Mouse (Mus musculus) frontal cortex, postnatal 36 days (tissue): ENCODE measurements around the gene Pagr1a.

Source experiments
- DNase-seq, 2 experiments: peaks; one replicate each; pipeline ENCODE4 v3.0.0; 2022; ENCODE audit warnings: low spot score in 2 of 2

Gene Pagr1a

DNA sequence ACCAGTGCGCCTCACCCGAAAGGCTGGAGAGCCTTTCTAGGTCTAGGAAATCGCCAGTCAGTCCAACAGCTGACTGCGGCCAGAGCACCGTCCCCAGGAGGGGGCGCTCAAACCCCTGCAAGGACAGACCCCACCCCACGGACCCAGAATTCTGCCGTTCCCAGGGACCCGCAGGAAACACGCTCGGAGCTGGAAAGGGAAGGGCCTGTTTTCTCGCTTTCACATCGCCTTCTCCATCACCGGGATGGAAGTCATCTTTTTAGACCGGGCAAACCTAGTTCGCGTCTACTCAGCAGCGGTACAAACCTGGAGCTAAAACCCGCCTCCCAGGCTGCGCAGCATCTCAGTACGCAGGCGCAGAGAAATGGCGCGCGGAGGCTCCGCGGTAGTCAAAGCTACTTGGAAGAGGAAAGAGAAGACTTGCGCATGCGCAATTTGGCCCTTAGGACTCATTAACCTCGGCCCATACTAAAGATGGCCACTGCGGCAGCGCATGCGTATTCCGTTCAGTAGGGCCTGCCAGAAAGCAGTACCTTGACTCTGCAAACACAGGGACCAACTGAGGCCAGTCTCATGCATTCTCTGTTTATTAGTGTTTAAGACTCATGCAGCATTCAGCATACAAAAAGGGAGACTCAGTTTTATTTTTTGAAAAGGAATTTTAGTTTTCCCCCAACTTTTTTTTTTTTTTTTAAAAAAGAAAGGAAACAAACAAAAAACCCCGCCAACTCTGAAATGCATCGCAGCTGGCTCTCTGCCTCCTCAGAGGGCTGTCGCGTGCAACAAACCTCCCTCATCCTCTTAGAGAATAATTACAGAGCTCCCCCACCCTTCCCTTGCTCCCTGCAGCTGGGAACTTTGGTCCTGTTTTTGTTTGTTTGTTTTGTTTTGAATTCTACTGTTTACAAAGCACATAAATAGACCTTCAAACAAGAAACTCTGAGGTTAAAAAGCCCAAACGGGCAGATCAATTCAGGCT lies at the start of gene Pagr1a:
Pagr1a (minus strand) TSS at position 382 of the 979 bp plus-strand sequence.
- peak; percentile 98 for DNase-seq

DNA sequence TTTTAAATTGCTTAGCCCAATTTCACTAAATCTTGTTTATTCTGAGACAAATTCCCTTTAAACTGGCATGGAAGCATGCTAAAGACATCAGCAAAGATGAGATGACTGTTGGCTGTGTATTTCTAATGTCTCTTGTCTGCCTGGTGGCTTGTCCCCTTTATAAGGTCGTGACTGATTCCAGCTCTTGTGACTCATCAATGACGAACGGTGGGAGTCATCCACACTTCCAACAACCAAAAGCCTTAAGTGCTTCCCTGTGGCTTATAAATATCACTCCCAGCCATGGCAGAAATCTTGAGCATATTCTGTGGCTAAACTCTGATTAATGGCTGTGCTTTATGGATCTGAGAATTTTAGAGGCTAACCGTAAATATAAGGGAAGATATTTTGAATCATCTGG lies 49.2 kb upstream of the Pagr1a start:
- DNase-seq = no peak

DNA sequence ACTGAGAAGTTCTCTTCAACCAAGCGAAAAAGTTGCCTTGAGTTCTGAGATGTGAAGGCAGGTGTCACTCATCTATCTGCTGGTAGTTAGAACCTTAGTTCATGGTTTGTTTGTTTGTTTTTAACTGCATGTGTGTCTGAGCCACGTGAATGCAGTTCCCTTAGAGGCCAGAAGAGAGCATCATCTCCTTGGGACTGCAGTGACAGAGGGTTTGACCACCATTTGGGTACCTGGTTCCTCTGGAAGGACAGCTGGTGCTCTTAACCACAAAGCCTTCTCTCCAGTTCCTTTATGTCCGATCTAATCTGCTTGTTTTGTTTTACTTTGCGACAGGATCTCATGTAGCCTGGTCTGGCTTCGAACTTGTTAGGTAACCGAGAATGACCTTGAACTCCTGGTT lies 48.4 kb upstream of the Pagr1a start:
- no peak for DNase-seq

DNA sequence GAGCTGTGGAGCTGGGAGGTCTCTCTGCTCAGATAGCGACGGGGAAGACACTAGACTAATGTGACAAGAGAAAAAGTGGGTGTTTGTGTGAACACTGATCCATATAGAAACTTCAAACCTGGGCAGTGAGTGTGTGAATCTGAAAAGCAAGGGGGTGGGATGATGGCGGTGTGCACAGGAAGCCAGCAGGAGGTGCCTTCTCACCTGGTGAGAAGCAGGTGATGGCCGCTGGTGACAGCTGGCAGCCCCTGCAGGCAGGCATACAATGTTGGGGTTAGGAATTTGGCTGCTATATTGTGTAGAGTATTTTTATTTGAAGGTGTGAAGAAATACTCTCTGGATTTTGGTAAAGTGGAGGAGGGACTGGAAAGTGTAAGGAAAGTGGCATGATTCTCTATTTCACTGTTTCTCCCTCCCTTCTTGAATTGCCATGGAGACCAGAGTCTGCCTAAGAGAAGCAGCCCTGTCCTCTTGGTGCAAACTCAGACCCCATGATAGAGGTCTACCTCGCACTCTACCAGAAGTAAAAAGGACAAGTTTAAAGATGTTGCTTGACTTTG lies 38.0 kb upstream of the Pagr1a start:
- peak; percentile 17 to 29 for DNase-seq

DNA sequence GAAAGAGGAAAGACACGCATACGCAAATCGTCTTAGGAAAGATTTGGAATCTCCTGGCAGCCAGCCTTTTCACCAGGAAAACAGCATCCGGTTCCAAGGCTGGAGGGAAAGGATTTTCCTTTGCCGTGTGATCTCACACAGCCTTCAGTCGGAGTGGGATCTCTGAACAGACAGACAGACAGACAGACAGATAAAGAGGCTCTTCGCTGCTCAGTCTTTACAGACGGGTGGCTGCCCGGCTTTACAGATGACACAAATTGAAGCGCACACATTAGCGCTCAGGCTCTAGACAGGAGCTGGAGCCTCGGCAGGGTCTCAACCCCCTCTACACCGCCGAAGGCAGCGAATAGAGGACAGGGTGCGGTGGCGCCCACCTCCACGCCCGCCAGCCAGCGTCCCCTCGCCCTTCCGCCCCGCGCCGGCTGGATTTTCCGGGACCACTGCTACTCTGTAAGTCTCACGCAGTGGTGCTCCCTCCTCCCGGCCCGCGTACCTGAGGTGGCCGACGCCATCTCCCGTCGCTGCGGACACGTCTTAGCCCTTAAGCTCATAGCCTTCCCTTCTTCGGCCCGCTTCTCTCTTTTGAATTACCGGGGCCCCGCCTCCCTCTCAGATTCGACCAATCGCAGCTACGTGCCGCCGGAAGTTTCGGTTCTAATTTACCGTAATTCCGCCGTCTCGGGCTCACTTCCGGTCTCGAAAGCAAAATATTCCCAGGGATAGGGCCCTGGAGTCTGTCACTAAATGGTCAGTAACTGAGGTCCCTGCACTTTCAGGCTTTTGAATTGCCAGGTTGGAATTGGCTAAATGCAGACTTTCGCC lies 24.9 kb upstream of the Pagr1a start, which contains the start of gene Kif22:
Kif22 (minus strand) TSS at position 621 of the 822 bp plus-strand sequence.
- DNase-seq = peak; percentile 87 to 91

DNA sequence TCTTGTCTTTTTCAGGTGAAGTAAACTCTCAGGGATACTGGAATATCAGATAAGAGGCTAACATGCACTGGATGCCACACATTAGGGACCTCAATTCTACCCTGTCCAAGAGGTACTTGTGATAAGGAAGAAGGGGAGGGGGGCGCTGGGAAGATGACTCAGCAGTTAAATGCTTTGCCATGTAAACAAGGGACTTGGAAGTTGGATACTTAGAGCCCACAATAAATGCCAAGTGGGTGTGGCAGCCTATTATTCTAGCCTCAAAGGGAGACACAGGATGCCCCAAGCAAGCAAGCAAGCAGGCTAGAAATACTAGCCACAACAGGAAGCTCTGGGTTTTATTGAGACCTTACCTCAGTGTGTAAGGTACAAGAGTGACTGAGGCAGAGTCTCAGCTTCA lies 14.1 kb upstream of the Pagr1a start:
- no peak for DNase-seq

DNA sequence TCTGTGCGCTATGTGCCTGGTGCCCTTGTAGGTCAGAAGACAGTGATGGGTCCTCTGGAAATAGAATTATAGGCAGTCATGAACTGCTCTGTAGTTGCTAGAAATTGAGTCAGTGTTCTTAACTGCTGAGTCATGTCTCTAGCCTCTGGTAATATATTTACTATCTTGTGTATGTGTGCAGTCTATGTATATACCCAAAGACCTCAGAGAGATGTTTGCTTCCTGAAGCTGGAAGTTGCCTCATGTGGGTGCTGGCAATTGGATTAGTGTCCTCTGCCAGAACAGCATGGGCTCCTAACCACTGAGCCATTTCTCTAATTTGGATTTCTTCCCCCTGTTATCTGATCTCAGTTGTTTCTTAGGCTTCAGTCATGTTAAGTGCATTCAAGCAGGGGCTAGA lies 13.0 kb upstream of the Pagr1a start:
- no peak for DNase-seq

DNA sequence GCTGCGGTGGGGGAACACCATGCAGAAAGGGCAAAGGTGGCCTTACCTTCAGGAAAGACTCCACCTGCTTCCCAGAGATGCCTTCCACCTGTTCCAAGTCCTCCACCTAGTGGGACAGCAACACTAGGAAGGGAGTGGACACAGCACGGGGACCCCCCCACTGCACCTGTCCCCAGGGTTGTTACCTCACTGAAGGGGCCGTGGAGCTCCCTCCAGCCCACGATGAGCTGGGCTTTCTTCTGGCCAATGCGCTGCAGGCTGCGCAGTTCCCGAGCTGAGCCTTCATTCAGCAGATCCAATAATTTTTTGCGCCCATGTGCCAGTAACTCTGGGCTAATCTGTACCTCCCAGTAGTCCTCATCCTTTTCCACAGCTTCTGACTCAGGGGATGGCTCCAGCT lies 10.7 kb upstream of the Pagr1a start:
- peak in 1 of 2 experiments; percentile 45 for DNase-seq

DNA sequence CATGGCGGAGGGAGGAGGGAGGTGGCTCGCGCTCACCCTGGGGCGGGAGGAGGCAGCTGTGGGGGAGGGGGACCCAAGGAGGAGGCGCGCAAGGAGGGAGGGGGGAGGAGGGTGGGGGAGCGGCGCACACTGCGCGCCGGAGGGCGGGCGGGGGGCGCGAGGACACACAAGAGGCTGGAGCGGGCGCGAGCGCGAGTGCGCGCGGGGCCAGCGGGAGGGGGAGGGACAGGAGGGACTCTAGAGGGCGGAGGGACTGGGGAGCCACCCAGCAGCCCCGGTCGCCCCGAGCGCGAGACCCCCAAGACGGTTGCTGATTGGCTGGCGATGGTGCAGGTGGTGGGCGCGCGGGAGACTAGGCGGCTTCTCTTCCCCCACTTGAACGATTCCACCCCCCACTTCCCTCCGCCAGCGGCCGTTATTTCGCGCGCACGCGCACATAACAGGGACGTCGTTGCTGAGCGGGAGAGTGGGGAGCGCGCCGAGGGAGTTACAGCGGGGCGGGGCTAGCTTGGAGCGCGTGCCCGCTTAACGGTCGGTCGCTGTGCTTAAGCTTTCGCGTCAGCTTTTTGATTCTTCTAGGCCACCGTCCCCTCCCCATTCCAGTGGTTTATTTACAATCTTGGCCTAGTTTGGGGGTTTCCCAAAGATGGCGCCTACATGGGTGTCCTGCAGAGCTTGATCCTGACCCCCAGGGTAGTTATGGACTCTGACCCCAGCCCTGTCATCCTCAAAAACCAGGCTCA lies 10.0 kb upstream of the Pagr1a start, which contains the start of gene Maz:
Maz (minus strand) TSS at position 54 of the 743 bp plus-strand sequence.
- DNase-seq = peak; percentile 99

DNA sequence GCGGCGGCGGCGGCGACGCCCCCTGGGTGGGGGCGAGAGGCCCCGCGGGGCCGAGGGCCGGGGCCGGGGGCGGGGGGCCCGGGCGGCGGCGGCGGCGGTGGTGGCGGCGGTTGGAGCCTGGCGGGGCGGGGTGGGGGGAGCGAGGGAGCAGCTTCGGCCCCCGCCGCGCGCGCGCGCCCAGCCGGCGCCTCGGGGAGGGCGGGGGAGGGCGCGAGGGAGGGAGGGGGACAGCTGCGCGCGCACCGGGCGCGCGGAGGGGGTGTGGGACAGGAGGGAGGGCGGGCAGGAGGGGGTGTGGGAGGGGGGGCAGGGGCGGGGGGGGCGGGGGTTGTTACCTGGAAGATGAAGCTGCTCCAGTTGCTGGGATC lies 9.4 kb upstream of the Pagr1a start:
- no peak for DNase-seq

DNA sequence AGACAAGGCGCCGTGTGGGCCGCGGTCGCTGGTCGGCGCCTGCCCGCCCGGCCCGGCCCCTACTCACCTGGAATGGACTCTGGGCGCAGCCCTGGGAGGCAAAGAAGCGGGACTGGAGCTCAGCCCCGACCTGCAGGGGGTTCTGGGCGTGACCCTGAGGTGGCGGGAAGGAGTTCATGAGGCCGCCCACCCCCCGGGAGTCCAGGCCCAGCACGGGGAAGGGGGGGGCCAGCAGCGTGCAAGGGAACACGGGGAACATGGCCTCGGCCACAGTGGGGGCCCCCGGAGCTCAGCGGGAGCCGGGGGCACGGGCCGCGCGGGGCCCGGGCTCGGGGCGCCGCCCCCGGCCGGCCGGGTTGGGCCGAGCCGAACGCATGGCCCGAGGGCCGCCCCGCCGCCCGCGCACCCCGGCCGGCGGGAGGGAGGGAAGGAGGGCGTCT lies 9.0 kb upstream of the Pagr1a start:
- peak in 1 of 2 experiments; percentile 39 for DNase-seq

DNA sequence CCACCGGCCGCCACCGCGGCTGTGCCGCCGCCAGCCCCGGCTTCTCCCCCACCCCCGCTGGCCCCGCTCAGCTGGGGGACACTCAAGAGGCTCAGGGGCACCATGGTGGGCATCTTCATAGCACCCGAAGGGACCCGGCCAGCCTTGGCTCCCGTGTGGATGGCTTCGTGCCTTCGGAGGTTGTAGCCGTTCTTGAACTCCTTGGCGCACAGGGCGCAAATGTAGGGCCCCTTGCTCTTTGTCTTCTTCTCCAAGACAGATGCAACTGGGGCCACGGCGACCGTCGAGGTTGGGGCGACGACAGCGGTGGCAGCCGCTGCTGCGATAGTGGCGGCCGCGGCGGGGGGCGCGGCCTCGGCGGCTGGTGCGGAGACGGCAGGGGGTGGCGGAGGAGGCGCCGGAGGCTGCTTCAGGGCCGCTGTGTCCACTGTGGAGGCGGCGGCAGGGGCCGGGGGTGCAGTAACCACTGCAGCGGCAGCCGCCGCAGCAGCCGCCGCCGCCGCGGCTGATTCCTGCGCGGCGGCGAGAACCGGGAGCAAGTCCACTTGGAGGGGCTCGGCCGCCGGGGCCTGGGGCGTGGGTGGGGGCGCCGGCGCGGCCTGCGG lies 8.5 kb upstream of the Pagr1a start:
- DNase-seq = no peak

DNA sequence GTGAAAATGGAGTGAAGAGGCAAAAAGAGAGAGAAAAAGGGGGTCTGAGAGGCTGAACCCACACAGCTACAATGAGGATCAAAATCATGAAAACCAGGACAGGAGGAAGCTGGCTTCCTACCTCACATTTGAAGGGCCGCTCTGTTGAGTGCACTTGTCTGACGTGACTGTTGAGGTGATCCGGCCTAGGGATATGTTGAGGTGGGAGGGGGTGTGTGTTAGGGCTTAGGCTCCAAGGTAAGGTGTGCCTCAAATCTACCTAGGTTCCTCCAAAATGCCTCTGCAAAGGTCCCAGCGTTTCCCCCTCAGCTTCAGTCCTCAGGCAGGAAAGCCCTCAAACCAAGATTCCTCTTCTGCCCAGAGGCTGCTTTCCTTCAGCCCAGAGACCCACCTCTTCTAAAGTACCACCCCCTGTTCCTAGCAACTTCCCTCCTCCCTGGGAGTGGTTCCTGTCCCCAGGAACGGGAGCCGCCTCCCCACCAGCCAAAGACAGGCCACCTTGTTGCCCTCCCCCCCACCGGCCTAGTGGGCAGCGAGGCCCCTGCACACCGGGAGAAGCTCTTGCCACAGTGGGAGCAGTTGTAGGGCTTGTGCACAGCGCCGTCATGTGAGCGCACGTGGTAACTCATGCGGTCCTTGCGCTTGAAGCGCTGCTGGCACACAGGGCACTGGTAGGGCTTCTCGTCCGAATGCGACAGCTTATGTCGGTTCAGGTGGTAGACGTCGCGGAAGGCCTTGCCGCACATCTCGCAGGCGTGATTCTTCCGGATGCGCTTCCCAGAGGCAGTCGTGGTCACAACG lies 7.8 kb upstream of the Pagr1a start:
- peak; percentile 75 to 84 for DNase-seq

DNA sequence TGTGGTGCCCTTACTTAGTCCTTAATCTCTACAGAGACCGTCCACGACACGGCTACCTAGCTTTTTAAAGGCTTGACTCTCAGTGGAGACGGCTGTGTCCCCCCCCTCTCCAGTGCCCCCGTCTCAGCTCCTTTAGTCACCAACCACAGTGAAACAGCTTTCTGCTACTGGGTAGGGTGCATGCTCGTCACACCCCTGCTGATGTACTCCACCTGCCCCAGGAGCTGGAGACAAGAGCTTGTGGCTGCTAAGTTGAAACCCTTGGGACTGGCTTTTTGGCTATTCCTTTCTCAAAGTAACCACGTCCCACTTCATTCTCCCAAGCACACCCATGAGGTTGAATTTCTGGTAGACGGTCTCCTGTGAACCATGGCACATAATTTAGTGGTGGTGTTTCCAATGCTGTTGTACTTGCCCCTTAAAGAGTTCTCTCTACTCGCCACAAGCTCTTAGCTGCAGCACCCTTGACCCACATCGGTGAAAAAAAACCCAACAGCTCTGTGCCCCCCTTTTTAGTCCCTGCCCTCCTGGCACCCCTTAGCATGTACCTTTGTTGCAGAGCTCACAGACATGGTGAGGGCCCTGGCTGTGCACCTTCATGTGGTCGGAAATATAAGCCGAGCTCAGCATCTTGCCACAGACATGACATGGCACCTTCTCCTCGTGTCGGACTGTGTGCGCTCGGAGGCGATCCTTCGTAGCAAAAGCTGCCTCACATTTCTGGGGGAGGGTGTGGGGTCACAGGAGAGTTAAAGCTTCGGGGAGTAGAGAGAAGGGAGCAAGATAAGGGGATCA lies 6.9 kb upstream of the Pagr1a start:
- DNase-seq = peak in 1 of 2 experiments; percentile 12

DNA sequence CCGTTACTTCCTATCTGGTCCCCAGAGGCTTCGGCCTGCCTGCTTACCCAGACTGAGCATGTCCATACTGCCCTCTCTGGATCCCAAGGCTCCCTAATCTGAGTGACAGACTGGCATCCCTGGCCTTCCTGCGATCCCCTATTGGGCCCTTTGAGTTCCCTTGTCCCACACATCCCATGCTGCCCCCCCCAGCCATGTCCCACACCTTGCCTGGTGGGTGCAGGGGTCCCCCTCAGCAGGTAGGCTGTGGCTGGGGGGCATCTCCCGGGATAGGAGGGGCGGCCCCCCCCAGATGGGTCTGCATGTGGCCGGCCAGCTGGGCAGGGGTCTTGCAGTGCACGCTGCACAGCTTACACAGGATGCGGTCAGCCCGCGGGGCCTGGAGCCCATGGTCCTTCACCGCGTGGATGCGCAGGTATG lies 6.1 kb upstream of the Pagr1a start:
- DNase-seq = no peak

DNA sequence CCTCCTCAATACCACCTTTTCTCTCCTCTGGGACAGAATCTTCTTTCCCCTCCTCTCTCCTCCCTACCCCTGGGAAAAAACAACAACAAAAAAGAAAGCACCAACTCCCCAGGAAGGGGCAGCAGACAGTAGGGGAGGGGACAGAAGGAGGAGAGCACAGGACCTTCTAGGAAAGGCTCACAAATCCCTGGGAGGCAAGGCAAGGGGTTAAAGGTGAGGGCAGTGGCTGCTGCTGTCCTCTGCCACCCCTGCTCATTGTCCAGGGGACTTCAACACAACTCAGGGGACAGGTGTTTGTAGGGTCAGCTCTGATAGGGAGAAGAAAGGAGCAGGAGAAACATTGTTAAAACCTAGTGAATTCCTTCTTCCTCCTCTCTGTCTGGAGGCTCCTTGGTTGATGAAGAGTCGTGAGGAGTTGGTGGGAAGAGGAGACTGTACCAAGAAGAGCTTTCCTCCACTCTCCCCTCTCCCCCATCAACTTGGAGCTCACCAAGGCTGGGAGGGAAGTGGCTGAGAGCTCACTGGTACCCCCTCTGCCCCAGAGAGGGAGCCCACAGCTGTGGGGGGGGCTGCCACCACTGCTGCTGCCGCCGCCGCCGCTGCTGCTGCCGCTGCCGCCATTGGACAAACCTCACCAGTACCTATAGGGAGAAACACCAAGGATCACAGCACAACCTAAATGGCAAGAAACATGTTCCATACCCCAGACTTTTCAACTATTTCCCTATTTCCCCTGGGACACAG lies 5.5 kb upstream of the Pagr1a start:
- DNase-seq = no peak

DNA sequence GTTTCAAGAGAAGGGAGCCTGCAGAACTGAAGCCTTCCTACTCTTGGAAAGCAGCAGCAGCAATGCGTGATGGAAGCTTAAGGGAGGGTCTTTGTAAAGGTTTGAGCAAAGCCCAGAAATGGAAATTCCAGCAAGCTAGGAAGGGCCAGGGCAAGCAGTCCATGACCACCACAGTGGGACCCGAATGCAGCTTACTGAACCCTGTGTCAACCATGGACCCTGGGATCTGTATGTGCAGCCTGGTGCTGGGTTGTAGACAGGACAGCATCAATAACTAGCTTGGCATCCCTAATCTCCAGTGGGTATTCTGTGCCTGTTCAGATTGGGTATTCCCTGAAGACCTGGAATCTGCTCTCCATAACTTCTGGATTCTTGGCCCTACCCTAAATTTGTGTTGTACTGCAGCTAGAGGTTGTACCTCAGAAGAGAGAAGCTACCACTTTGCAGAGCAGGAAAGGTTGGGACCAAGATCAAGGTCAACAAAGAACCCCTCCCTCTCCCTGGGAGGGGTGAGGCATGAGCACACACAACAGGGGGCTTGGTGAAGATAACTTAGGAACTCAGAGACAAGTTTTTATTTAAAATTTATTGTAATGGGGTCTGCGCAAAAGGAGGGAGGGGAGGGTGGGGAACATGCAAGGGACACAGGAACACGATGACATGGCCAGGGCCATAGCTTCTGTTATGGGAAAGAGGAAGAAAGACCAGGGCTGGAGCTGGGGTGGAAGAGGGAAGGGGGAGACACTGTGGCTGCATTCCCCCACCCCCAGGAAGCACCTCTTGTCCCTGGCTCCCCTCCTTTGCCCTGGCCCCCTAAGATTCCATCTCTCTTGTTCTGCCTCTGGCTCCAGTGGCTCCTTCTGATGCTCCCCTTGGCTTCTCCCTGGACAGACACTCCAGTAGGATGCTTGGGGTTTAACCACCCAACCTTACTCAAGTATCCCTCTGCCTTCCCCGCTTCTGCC lies 4.7 kb upstream of the Pagr1a start:
- peak in 1 of 2 experiments; percentile 46 for DNase-seq
